Mouse (Mus musculus) forebrain, embryonic 15.5 days (tissue): ENCODE data around the gene Dlg2. TPM values are rescaled to one million over a fixed set of nuclear protein-coding genes. Genes with fewer than 3 reads are reported as not detected.

ENCODE experiments used
- ATAC-seq: fragments of 200-750 bp; cut with Nextera tagmentation; replicated peaks from 2 replicates; pipeline ENCODE4 v1.8.0; 2017; ENCODE audit warnings: mild to moderate bottlenecking, moderate TSS enrichment, moderate library complexity
- H3K27ac ChIP-seq: fragments of 300-500 bp; sonication (generic); replicated peaks from 2 replicates; pipeline ENCODE4 v1.5.1; 2015; ENCODE audit warnings: mild to moderate bottlenecking, inconsistent platforms
- H3K27me3 ChIP-seq: fragments of 300-500 bp; sonication (generic); 2 replicates; pipeline ENCODE4 v1.6.1; 2015; ENCODE audit warnings: inconsistent platforms
- H3K36me3 ChIP-seq: fragments of 300-500 bp; sonication (generic); 2 replicates; pipeline ENCODE4 v1.6.1; 2015; ENCODE audit warnings: mild to moderate bottlenecking, inconsistent platforms
- H3K4me1 ChIP-seq: fragments of 300-500 bp; sonication (generic); 2 replicates; pipeline ENCODE4 v1.6.1; 2015; ENCODE audit warnings: inconsistent platforms
- H3K4me2 ChIP-seq: fragments of 300-500 bp; sonication (generic); replicated peaks from 2 replicates; pipeline ENCODE4 v1.6.1; 2015; ENCODE audit warnings: mild to moderate bottlenecking, inconsistent platforms
- H3K4me3 ChIP-seq: fragments of 300-500 bp; sonication (generic); 2 replicates; pipeline ENCODE4 v1.5.1; 2015; ENCODE audit warnings: mild to moderate bottlenecking, inconsistent platforms
- H3K9ac ChIP-seq: fragments of 300-500 bp; sonication (generic); replicated peaks from 2 replicates; pipeline ENCODE4 v1.6.1; 2015; ENCODE audit warnings: mild to moderate bottlenecking, inconsistent platforms
- H3K9me3 ChIP-seq: fragments of 300-500 bp; sonication (generic); 2 replicates; pipeline ENCODE4 v1.6.1; 2016; ENCODE audit warnings: inconsistent platforms
- WGBS: fragments of 180-500 bp; shearing (Covaris S2); methylation state at CpG from one replicate; pipeline ENCODE4 v1.1.7; 2015; ENCODE audit warnings: mixed read lengths; 5-methylcytosine and 5-hydroxymethylcytosine counted together
- polyA plus RNA-seq: library from polyadenylated mRNA; unstranded; fragments of >200 nt; fragmentation: Nextera tagmentation; extraction: Ambion mirVana; gene quantifications from 2 replicates; pipeline ENCODE4 v1.2.1, GENCODE M21; 2015

Dlg2 gene
- polyA plus RNA-seq, 1 experiment from 2014 or later: 24.5 TPM

GRCm38 (mm10) chr7:91972970-91973369 lies 1496.5 kb downstream of the Dlg2 start:
- no peak overlapping the region for H3K27ac ChIP-seq
- ATAC-seq: no peak
- H3K4me3 ChIP-seq: no peak overlapping the region
- H3K9ac ChIP-seq: no peak overlapping the region
- H3K36me3 ChIP-seq: no peaks in the 10 kb centered on the region
- WGBS: 89% methylated on average over 1 of the region's 1 CpGs
- H3K9me3 ChIP-seq: no peaks in the 10 kb centered on the region
- no peak overlapping the region for H3K4me2 ChIP-seq
- H3K27me3 ChIP-seq: no peaks in the 10 kb centered on the region
- no peaks in the 10 kb centered on the region for H3K4me1 ChIP-seq

DNA sequence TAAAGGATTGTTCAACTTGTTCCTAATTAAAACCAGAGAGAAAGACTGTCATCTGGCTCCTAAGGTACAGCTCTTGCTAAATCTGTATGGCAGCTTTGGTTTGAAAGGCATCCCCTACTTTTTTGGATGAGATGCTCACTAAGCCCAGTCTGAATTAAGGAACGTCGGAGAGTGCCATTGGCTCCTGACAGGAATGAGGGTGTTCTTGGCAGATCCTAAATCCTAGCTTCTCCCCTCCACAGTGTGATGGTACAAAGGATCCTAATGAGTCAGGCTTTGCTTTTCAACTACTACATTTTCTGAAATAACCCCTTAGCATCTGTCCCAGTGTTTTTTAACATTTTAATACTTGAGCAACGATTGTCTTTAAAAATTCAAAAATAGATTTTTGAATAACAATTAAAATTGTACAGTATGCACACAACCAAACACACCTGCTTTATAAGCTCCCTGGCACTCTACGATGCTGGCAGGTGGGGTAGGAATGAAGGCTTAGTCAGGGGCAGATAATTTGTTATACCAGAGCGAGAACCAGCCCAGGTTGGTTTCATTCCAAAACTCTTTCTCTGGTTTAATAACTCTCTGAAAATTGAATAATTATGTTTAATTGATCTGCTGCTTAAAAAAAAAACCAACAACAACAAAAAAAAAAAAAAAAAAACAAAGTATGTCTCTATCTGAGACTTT lies 1527.4 kb downstream of the Dlg2 start:
- H3K9ac ChIP-seq: no peak overlapping the region
- H3K27ac ChIP-seq: no peak overlapping the region
- no peaks in the 10 kb centered on the region for H3K9me3 ChIP-seq
- no peaks in the 10 kb centered on the region for H3K4me1 ChIP-seq
- no peak for ATAC-seq
- WGBS: 62% methylated on average over 5 of the region's 5 CpGs
- H3K36me3 ChIP-seq: no peaks in the 10 kb centered on the region
- no peaks in the 10 kb centered on the region for H3K27me3 ChIP-seq
- no peak overlapping the region for H3K4me3 ChIP-seq
- no peak overlapping the region for H3K4me2 ChIP-seq

DNA sequence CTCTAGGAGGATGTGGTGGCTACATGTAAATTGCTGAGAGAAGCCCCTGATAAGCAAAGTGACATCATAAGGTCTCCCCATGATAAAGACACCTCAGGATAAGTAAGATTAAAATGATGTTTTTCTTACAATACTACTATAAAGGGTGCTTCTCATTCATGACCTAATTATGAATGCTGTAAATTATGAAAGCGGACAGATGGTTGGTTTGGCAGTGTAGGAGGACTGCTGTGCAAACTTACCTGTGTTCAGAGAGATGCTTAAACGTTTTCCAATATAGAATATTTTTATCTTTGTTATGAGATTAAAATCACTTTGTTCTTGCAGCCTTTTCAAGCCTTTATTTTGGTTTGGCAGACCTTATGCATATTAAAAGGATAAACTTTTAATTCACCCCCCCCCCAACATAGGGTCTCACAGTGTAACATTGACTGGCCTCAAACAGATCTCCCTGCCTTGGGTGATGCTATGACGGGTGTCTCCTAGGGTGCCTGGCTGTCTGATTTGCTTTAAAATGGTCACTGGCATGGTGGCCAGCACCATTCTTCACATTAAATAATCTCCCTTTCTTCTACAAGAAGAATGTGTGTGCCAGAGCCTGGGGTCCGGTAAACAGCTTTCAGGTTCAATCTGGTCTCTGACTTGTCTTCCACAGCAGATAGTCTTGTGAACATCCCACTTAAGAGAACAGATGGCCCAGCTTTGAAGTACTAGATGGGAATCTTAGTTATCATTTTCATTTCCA lies 1529.4 kb downstream of the Dlg2 start:
- no peak for ATAC-seq

DNA sequence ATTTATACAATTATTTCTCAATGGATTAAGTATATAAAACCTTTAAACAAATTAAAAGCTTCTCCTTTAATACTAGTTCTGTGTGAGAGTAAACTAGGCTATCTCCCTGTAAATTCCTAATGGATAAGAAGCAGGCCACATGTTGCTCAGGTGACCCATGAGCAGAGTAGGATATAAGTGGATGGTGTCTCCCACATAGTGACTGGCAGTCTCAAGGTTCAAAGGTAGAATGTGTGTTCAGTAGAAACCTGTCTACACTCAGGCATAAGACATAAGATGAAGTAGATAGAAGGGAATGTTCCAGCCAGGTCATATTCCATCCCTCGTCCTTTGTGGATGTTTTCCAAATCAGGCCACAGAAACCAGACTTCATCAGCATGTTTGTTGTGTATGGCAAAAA lies 1532.2 kb downstream of the Dlg2 start:
- Histone ChIP-seq H3K4me3 (no peak overlapping the region), H3K9me3 (no peaks in the 10 kb centered on the region), H3K27ac (no peak overlapping the region), H3K36me3 (no peaks in the 10 kb centered on the region), H3K27me3 (no peaks in the 10 kb centered on the region), H3K4me1 (no peaks in the 10 kb centered on the region), H3K9ac (no peak overlapping the region), H3K4me2 (no peak overlapping the region)
- WGBS: 98% methylated on average over 1 of the region's 1 CpGs
- ATAC-seq: no peak

More for the DNA sequence above, 1529.4 kb downstream of the Dlg2 start:
- H3K27me3 ChIP-seq: no peaks in the 10 kb centered on the region
- no peaks in the 10 kb centered on the region for H3K36me3 ChIP-seq
- H3K4me1 ChIP-seq: no peaks in the 10 kb centered on the region
- 75% methylated on average over 4 of the region's 4 CpGs for WGBS
- no peaks in the 10 kb centered on the region for H3K9me3 ChIP-seq
- no peak overlapping the region for H3K4me2 ChIP-seq
- no peak overlapping the region for H3K27ac ChIP-seq
- H3K4me3 ChIP-seq: no peak overlapping the region
- H3K9ac ChIP-seq: no peak overlapping the region

DNA sequence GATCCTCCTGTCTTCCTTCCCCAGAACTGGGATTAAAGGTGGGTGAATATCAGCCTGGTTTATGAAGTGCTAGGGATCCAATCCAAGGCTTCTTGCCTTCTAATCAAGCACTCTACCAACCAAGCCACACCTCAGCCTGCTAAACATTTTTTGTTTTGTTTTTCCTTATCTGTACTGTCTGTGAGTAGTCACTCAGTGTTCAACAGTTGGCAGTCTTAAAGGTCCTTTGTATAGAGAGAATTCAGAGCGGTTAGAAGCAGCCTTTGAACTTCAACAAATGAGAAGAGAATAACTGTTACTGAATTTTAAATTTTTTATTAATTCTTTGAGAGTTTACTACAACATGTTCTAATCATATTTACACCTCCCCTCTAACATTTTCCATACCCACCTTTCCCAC lies 1548.5 kb downstream of the Dlg2 start:
- no peaks in the 10 kb centered on the region for H3K4me1 ChIP-seq
- no peak overlapping the region for H3K4me3 ChIP-seq
- no peak overlapping the region for H3K4me2 ChIP-seq
- H3K27me3 ChIP-seq: no peaks in the 10 kb centered on the region
- no peaks in the 10 kb centered on the region for H3K9me3 ChIP-seq
- no peak overlapping the region for H3K9ac ChIP-seq
- ATAC-seq: no peak
- no peaks in the 10 kb centered on the region for H3K36me3 ChIP-seq
- WGBS: 78% methylated on average over 1 of the region's 1 CpGs
- no peak overlapping the region for H3K27ac ChIP-seq

GRCm38 (mm10) chr7:92025465-92026056 lies 1549.1 kb downstream of the Dlg2 start:
- H3K4me3 ChIP-seq: no peak overlapping the region
- no peak overlapping the region for H3K4me2 ChIP-seq
- no peaks in the 10 kb centered on the region for H3K4me1 ChIP-seq
- ATAC-seq: no peak
- WGBS: 47% methylated on average over 2 of the region's 2 CpGs
- H3K27ac ChIP-seq: no peak overlapping the region
- no peaks in the 10 kb centered on the region for H3K27me3 ChIP-seq
- no peaks in the 10 kb centered on the region for H3K36me3 ChIP-seq
- no peaks in the 10 kb centered on the region for H3K9me3 ChIP-seq
- H3K9ac ChIP-seq: no peak overlapping the region

DNA sequence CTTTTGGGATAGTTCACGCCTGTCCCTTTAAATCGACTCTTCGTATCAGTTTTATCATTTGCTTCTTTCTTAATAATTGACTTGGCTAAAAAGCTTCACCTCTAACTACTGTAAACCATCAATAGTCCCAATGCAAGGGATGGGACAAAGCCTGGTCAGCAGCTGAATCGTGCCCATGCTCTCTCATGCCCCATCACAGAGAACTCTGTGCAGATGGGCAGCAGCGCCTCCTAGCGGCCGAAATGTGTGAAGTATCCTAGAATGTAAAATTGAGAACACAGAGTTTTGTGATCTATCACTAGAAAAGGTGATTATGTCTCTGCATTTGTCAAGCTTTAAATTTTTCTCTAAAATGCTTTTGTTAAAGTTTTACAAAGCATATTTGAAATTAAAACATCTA lies 1550.6 kb downstream of the Dlg2 start:
- Histone ChIP-seq H3K9ac (no peak overlapping the region), H3K36me3 (no peaks in the 10 kb centered on the region), H3K9me3 (no peaks in the 10 kb centered on the region), H3K4me2 (no peak overlapping the region), H3K27ac (no peak overlapping the region), H3K27me3 (no peaks in the 10 kb centered on the region), H3K4me3 (no peak overlapping the region), H3K4me1 (no peaks in the 10 kb centered on the region)
- 37% methylated on average over 7 of the region's 7 CpGs for WGBS
- ATAC-seq: peak; percentile 74; the same call in 1 of the 2 replicates

GRCm38 (mm10) chr7:92034256-92034655 lies 1557.8 kb downstream of the Dlg2 start:
- Histone ChIP-seq H3K27ac (no peak overlapping the region), H3K9me3 (no peaks in the 10 kb centered on the region), H3K36me3 (no peaks in the 10 kb centered on the region), H3K4me2 (no peak overlapping the region), H3K4me3 (no peak overlapping the region), H3K27me3 (no peaks in the 10 kb centered on the region), H3K9ac (no peak overlapping the region), H3K4me1 (no peaks in the 10 kb centered on the region)
- WGBS: 91% methylated on average over 2 of the region's 2 CpGs
- no peak for ATAC-seq

DNA sequence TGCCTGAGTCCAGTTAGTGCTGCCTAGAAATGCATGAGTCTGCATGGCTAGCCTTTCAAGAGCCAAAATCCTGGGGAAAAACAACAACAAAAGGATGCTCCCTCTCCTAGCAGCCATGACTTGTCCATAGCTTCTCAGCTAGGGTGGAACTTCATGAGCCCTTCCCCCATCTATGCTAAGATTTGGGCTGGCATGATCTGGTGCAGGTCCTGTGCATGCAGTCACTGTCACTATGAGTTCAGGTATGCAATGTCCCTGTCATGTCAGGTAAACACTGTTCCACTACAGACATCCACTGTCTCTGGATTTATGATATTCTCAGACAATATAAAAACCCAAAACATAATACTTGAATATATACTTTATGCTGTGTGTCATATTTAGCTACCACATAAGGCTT lies 1563.7 kb downstream of the Dlg2 start:
- no peak for ATAC-seq
- H3K4me2 ChIP-seq: no peak overlapping the region
- no peak overlapping the region for H3K9ac ChIP-seq
- no peaks in the 10 kb centered on the region for H3K27me3 ChIP-seq
- H3K4me3 ChIP-seq: no peak overlapping the region
- H3K4me1 ChIP-seq: 0 out of 2 replicates have a peak, but pooled peaks cover 6% of the 10 kb centered on the region
- no peaks in the 10 kb centered on the region for H3K36me3 ChIP-seq
- no peaks in the 10 kb centered on the region for H3K9me3 ChIP-seq
- peak overlapping the region; percentile 31; the same call in 1 of the 2 replicates for H3K27ac ChIP-seq

- Histone ChIP-seq H3K4me3 (no peak overlapping the region), H3K4me1 (0 out of 2 replicates have a peak, but pooled peaks cover 6% of the 10 kb centered on the region), H3K36me3 (no peaks in the 10 kb centered on the region), H3K27me3 (no peaks in the 10 kb centered on the region), H3K4me2 (no peak overlapping the region), H3K27ac (peak overlapping the region; percentile 74), H3K9ac (no peak overlapping the region), H3K9me3 (no peaks in the 10 kb centered on the region)
- WGBS: 57% methylated on average over 2 of the region's 2 CpGs
- ATAC-seq: peak; percentile 94
These were observed 1564.4 kb downstream of the Dlg2 start for GRCm38 (mm10) chr7:92040785-92041411.

- Histone ChIP-seq H3K27me3 (no peaks in the 10 kb centered on the region), H3K36me3 (no peaks in the 10 kb centered on the region), H3K4me2 (no peak overlapping the region), H3K27ac (0 out of 2 replicates have a peak overlapping the region, but pooled peaks have one; percentile 34), H3K4me3 (no peak overlapping the region), H3K4me1 (peaks cover 8% of the 10 kb centered on the region; the same call in 1 of the 2 replicates), H3K9ac (no peak overlapping the region), H3K9me3 (no peaks in the 10 kb centered on the region)
- ATAC-seq: no peak
- 41% methylated on average over 1 of the region's 1 CpGs for WGBS
These were observed 1568.5 kb downstream of the Dlg2 start for GRCm38 (mm10) chr7:92044966-92045365.

DNA sequence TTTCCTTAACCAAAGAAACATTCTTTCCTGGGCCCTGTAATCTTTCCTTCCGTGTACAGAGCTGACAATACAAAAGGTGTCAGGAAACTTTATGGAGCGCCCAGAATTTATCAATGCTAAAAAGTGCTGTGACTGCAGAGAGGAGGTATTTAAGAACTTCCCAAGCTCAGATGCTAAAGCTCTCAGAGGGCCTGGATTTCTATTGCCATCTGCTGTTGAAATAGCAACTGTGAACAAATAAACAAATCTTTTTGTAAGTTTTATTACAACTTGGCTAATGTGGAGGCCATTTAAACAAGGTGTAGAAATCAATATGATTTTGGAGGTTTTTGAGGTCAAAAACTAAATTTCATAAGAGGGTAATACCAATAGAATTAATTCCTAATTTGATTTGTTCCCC lies 1570.8 kb downstream of the Dlg2 start:
- no peaks in the 10 kb centered on the region for H3K36me3 ChIP-seq
- no peaks in the 10 kb centered on the region for H3K9me3 ChIP-seq
- H3K4me3 ChIP-seq: no peak overlapping the region
- ATAC-seq: no peak
- H3K9ac ChIP-seq: no peak overlapping the region
- no peaks in the 10 kb centered on the region for H3K27me3 ChIP-seq
- peaks cover 2% of the 10 kb centered on the region; the same call in 1 of the 2 replicates for H3K4me1 ChIP-seq
- 24% methylated on average over 2 of the region's 2 CpGs for WGBS
- H3K4me2 ChIP-seq: no peak overlapping the region
- no peak overlapping the region for H3K27ac ChIP-seq
